Mouse (Mus musculus): ENCODE measurements around the gene Cdk17. TPM values are rescaled to one million over a fixed set of nuclear protein-coding genes. Genes with fewer than 3 reads are reported as not detected.

Cdk17 gene
- total and polyA plus RNA-seq, 2 experiments = 11.3 to 17.1 TPM

DNA sequence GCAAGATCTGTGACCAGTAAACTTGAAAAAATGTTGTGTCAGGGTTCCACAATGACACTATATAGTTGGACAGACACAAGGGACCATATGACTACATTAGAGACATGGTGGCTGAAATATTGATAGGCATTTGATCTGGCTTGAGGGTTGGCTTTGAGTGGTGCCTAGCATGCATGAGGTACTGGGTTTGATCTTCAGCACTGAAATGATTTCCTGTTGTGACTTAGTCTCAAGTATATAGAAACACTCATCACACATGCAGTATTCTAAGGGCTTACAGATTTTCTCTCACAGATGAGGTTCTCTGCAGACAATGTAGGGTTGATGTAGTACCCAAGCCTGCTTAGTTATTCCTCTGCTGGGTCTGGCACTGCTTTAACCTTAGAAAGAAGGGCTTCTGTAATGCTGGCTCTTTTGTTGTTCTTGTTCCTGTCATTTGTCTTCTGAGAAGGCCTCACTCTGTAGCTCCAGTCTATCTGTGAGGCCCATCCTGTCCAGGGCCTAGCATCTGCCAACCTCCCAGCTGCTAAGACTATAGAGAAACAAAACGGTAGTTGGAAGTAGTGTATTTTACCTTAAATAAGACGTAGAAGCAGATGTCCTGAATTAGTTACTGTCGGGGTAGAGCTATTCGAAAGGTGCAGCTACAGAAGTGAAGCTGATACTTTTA lies 44.7 kb downstream of the Cdk17 start:
- 91% methylated on average over 4 of the region's 4 CpGs for WGBS
- Histone ChIP-seq H3K4me1 (ENCODE audit: control insufficient read depth, insufficient read depth, low read length) (peaks cover 21% of the 10 kb centered on the region), H3K79me2 (ENCODE audit: control insufficient read depth, insufficient read depth, low read length) (peaks cover 26% of the 10 kb centered on the region), H3K27ac (replicated peaks; ENCODE audit: insufficient read depth, low read depth, low read length) (no peak overlapping the region), H3K9ac (ENCODE audit: low read depth, low read length) (no peak overlapping the region), H3K27me3 (ENCODE audit: control insufficient read depth, insufficient read depth, low read length) (no peaks in the 10 kb centered on the region), H3K36me3 (ENCODE audit: control insufficient read depth, insufficient read depth, low read length) (no peaks in the 10 kb centered on the region; the same call in 1 of the 2 replicates), H3K4me3 (ENCODE audit: insufficient read depth, low read depth, low read length) (no peak overlapping the region)
- TF ChIP-seq CTCF (IDR thresholded peaks at IDR 0.05; ENCODE audit: low read depth, low read length) = no peak
- no peak for TF ChIP-seq POLR2A (IDR thresholded peaks at IDR 0.05; ENCODE audit: extremely low read depth, insufficient read depth, low read length)
- no peak for DNase-seq (ENCODE audit: extremely low read depth, low read depth, low spot score)

DNA sequence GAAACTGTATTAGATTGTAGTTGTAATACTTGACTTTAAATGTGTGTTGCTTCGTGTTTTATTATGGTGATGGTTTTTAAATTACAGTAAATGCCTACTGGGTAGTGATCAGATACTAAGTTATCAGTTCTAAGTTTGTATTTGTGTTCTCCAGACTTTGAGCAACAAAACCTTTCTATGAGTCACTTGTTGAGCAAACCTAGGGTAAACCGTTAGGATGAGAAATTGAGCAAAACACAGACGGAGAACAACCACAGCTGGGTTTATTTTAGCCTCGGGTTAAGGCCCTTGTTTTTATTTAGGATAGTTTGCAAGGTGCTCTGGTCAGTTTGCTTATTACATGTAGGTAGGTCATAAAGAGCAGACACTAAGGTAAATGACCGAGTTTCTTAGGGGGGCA lies 46.5 kb downstream of the Cdk17 start:
- WGBS = 49% methylated on average over 5 of the region's 5 CpGs
- Histone ChIP-seq H3K4me1 (ENCODE audit: control insufficient read depth, insufficient read depth, low read length) (peaks cover 18% of the 10 kb centered on the region), H3K36me3 (ENCODE audit: control insufficient read depth, insufficient read depth, low read length) (peaks cover 2% of the 10 kb centered on the region; the same call in 1 of the 2 replicates), H3K27me3 (ENCODE audit: control insufficient read depth, insufficient read depth, low read length) (no peaks in the 10 kb centered on the region), H3K79me2 (ENCODE audit: control insufficient read depth, insufficient read depth, low read length) (peaks cover 26% of the 10 kb centered on the region), H3K4me3 (ENCODE audit: insufficient read depth, low read depth, low read length) (no peak overlapping the region), H3K9ac (ENCODE audit: low read depth, low read length) (no peak overlapping the region), H3K27ac (replicated peaks; ENCODE audit: insufficient read depth, low read depth, low read length) (no peak overlapping the region)
- DNase-seq (ENCODE audit: extremely low read depth, low read depth, low spot score) = no peak
- TF ChIP-seq POLR2A (IDR thresholded peaks at IDR 0.05; ENCODE audit: extremely low read depth, insufficient read depth, low read length) (no peak), CTCF (IDR thresholded peaks at IDR 0.05; ENCODE audit: low read depth, low read length) (no peak)

DNA sequence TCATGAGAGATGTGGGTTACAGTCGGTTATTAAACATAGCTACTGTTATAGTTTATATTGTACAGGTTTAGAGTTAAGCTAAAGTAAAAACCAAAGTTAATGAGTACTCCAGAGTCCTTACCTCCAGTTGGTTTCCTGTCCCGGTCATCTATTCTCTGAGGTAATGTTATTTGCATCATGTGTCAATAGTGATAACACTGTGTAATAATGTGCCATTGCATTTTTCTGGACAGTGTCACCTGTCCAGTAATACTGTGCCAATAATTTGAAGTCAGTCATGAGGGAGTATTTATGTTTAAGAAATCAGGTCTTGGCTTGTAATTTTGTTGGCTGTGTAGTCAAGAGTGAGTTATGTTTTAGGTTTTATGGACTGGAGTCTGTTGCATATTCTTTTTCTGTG lies 52.0 kb downstream of the Cdk17 start:
- WGBS = 34% methylated on average over 2 of the region's 2 CpGs
- Histone ChIP-seq H3K4me3 (ENCODE audit: insufficient read depth, low read depth, low read length) (no peak overlapping the region), H3K27me3 (ENCODE audit: control insufficient read depth, insufficient read depth, low read length) (no peaks in the 10 kb centered on the region), H3K27ac (replicated peaks; ENCODE audit: insufficient read depth, low read depth, low read length) (peak overlapping the region; percentile 60), H3K79me2 (ENCODE audit: control insufficient read depth, insufficient read depth, low read length) (peaks cover 12% of the 10 kb centered on the region; the same call in 1 of the 2 replicates), H3K36me3 (ENCODE audit: control insufficient read depth, insufficient read depth, low read length) (peaks cover 22% of the 10 kb centered on the region), H3K9ac (ENCODE audit: low read depth, low read length) (no peak overlapping the region), H3K4me1 (ENCODE audit: control insufficient read depth, insufficient read depth, low read length) (peaks cover 22% of the 10 kb centered on the region)
- no peak for TF ChIP-seq CTCF (IDR thresholded peaks at IDR 0.05; ENCODE audit: low read depth, low read length)
- TF ChIP-seq POLR2A (IDR thresholded peaks at IDR 0.05; ENCODE audit: extremely low read depth, insufficient read depth, low read length) = no peak
- peak; percentile 86 for DNase-seq (ENCODE audit: extremely low read depth, low read depth, low spot score)

DNA sequence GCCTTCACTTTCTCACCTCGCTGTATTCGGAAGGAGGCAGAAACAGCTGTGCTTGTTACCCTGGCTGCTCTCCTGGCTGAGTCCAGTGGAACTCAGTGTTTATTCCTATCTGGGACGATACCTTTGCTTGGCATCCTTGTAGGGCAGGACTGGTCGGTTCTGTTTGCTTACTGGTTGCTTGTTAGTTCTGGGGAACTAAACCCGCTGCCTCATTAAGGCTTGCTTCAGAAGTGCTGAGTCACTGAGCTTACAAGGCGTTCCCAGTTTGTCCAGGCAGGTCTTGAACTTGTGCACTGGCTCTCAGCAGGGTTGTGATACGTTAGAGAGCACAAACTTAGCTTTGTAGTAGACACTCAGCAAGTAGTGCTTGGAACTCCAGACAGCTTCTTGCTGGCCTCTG lies 52.7 kb downstream of the Cdk17 start:
- peak; percentile 89 for DNase-seq (ENCODE audit: extremely low read depth, low read depth, low spot score)
- no peaks in the 10 kb centered on the region for H3K27me3 ChIP-seq (ENCODE audit: control insufficient read depth, insufficient read depth, low read length)
- H3K36me3 ChIP-seq (ENCODE audit: control insufficient read depth, insufficient read depth, low read length) = peaks cover 28% of the 10 kb centered on the region
- no peak overlapping the region for H3K4me3 ChIP-seq (ENCODE audit: insufficient read depth, low read depth, low read length)
- 23% methylated on average over 7 of the region's 7 CpGs for WGBS
- TF ChIP-seq POLR2A (IDR thresholded peaks at IDR 0.05; ENCODE audit: extremely low read depth, insufficient read depth, low read length) (no peak), CTCF (IDR thresholded peaks at IDR 0.05; ENCODE audit: low read depth, low read length) (no peak)
- peaks cover 18% of the 10 kb centered on the region for H3K4me1 ChIP-seq (ENCODE audit: control insufficient read depth, insufficient read depth, low read length)
- H3K27ac ChIP-seq (replicated peaks; ENCODE audit: insufficient read depth, low read depth, low read length) = peak overlapping the region; percentile 78
- no peak overlapping the region for H3K9ac ChIP-seq (ENCODE audit: low read depth, low read length)
- peaks cover 12% of the 10 kb centered on the region; the same call in 1 of the 2 replicates for H3K79me2 ChIP-seq (ENCODE audit: control insufficient read depth, insufficient read depth, low read length)

DNA sequence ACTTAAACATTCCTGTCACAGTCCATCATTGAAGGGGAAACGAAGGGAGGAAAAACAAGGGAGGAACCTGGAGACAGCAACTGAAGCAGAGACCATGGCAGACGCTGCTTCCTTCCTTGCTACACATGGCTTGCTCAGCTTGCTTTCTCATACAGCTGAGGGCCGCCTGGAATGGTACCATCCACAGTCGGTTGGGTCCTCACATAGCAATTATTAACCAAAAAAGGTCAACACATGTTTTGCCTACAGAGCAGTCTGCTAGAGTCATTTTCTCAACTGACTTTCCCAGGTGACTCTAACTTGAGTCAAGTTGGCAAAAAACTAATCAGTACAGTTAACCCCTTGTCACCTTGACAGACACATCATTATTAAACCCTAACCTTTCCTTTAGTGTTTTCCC lies 53.6 kb downstream of the Cdk17 start:
- Histone ChIP-seq H3K27me3 (ENCODE audit: control insufficient read depth, insufficient read depth, low read length) (no peaks in the 10 kb centered on the region), H3K36me3 (ENCODE audit: control insufficient read depth, insufficient read depth, low read length) (peaks cover 35% of the 10 kb centered on the region), H3K79me2 (ENCODE audit: control insufficient read depth, insufficient read depth, low read length) (peaks cover 8% of the 10 kb centered on the region; the same call in 1 of the 2 replicates), H3K27ac (replicated peaks; ENCODE audit: insufficient read depth, low read depth, low read length) (peak overlapping the region; percentile 3; the same call in 1 of the 2 replicates), H3K9ac (ENCODE audit: low read depth, low read length) (no peak overlapping the region), H3K4me1 (ENCODE audit: control insufficient read depth, insufficient read depth, low read length) (peaks cover 18% of the 10 kb centered on the region), H3K4me3 (ENCODE audit: insufficient read depth, low read depth, low read length) (no peak overlapping the region)
- DNase-seq (ENCODE audit: extremely low read depth, low read depth, low spot score) = peak; percentile 91
- 9% methylated on average over 4 of the region's 4 CpGs for WGBS
- TF ChIP-seq POLR2A (IDR thresholded peaks at IDR 0.05; ENCODE audit: extremely low read depth, insufficient read depth, low read length) (no peak), CTCF (IDR thresholded peaks at IDR 0.05; ENCODE audit: low read depth, low read length) (no peak)

Data from liver, adult 2 months (tissue).